Mouse (Mus musculus) adipose tissue, adult 10 weeks (tissue): Measurements from ENCODE around the gene Dcun1d2. TPM values are rescaled to one million over a fixed set of nuclear protein-coding genes. Genes with fewer than 3 reads are reported as not detected.

Experiments
- polyA plus RNA-seq: library from polyadenylated mRNA; stranded (reverse); fragments of 350-450 nt; fragmentation: Illumina TruSeq; extraction: RNeasy Lipid Tissue Mini Kit (QIAGEN cat#74804); gene quantifications from one replicate; pipeline ENCODE4 v1.2.3, GENCODE M21; 2014; ENCODE audit warnings: low read depth, low replicate concordance

Gene Dcun1d2
- polyA plus RNA-seq = 14.8 TPM

GRCm38 (mm10) chr8:13287692-13288623 is at the start of gene Dcun1d2, which contains the start of gene Tmco3:
TSS of gene Dcun1d2 (minus strand) at chr8:13288131.
TSS of gene Tmco3 (plus strand) at chr8:13288190.

GRCm38 (mm10) chr8:13254019-13254418 is 33.9 kb downstream of the Dcun1d2 start, which contains the start of gene Adprhl1:
TSS of gene Adprhl1 (minus strand) at chr8:13254162.

Other genes with a start within 250 kb of the Dcun1d2 start
- 0.97 TPM for gene Proz, start 227.2 kb downstream of the Dcun1d2 start, polyA plus RNA-seq
- gene Pcid2, start 182.7 kb downstream of the Dcun1d2 start, polyA plus RNA-seq = 18.5 TPM
- 53.9 TPM for gene Cul4a, start 182.5 kb downstream of the Dcun1d2 start, polyA plus RNA-seq
- 773 TPM for gene Lamp1, start 129.0 kb downstream of the Dcun1d2 start, polyA plus RNA-seq
- gene Grtp1, start 87.5 kb downstream of the Dcun1d2 start, polyA plus RNA-seq = 14.5 TPM
- gene Adprhl1, start 34.0 kb downstream of the Dcun1d2 start, polyA plus RNA-seq = not detected
- gene Tmco3, start 59 bp upstream of the Dcun1d2 start, polyA plus RNA-seq = 17.6 TPM
- gene Tfdp1, start 50.6 kb upstream of the Dcun1d2 start, polyA plus RNA-seq = 38.7 TPM
- gene Atp4b, start 108.7 kb upstream of the Dcun1d2 start, polyA plus RNA-seq = not detected
- gene Grk1, start 117.0 kb upstream of the Dcun1d2 start, polyA plus RNA-seq = 0.04 TPM
- 2.5 TPM for gene Tmem255b, start 147.1 kb upstream of the Dcun1d2 start, polyA plus RNA-seq
- 165 TPM for gene Gas6, start 206.4 kb upstream of the Dcun1d2 start, polyA plus RNA-seq